Comparison of ENCODE assay signal across 15 mouse cellular contexts in the genomic region with DNA sequence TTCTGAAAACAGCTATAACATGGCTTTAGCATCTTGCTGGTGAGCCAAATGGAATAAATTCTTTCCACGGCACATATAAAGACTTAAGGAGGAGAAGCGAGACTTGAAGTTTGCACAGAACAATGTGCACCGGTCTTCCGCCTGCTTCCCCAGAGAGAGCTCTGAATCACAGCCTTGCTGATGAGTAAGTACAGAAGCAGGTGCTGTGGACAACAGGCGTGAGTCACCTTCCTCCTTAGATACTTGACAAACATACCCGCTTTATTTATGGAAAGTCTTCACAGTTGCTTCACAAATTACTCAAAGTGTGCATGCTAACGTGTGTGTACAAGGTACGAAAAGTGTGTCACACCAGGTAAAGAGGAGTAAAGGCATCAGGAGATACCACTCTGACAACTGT. TPM values are rescaled to one million over a fixed set of nuclear protein-coding genes. Genes with fewer than 3 reads are reported as not detected.
DNase-seq lines count a peak whose midpoint lies in the region; ATAC-seq and TF ChIP-seq lines count a peak whose summit lies in the region.
"Had no signal": no experiment of that assay in that cellular context is flagged by ENCODE, and none has a peak within 500 bp of the region (broad histone marks: within the 10 kb centered on the region; RNA-seq: fewer than 3 reads in every experiment).

No protein-coding gene starts in this region.

- H3K4me3 ChIP-seq in heart, embryonic 13.5 days = no peak overlapping the region
- no peak overlapping the region for H3K4me3 ChIP-seq in stomach, postnatal 0 days (ENCODE audit: low read depth, low read length)
- H3K4me3 ChIP-seq in kidney, embryonic 14.5 days (ENCODE audit: low read length) = no peak overlapping the region
- H3K4me3 ChIP-seq: hindbrain, embryonic 10.5 days; limb, embryonic 12.5 days had no signal

- in situ Hi-C loops in Patski (cut with MboI; ENCODE audit: low pct_unique_long_range_greater_than_20kb) = no loop called here

- peaks cover 81% of the 10 kb centered on the region for H3K4me1 ChIP-seq in heart, embryonic 13.5 days
- no peaks in the 10 kb centered on the region; the same call in 1 of the 2 replicates for H3K4me1 ChIP-seq in stomach, postnatal 0 days (replicated peaks; ENCODE audit: control insufficient read depth, insufficient read depth)
- peaks cover 22% of the 10 kb centered on the region for H3K4me1 ChIP-seq in kidney, embryonic 14.5 days (ENCODE audit: control insufficient read depth, insufficient read depth, low read length)

- H3K9ac ChIP-seq in heart, embryonic 13.5 days = 0 out of 2 replicates have a peak overlapping the region, but pooled peaks have one; percentile 19
- no peak overlapping the region for H3K9ac ChIP-seq in stomach, postnatal 0 days (ENCODE audit: low read length)
- H3K9ac ChIP-seq in kidney, embryonic 14.5 days (ENCODE audit: low read depth, low read length) = no peak overlapping the region
- H3K9ac ChIP-seq: limb, embryonic 12.5 days; lung, embryonic 14.5 days had no signal

- no peak for ATAC-seq in heart, embryonic 13.5 days (ENCODE audit: extremely low read depth, insufficient number of reproducible peaks, low FRiP score, low TSS enrichment)
- ATAC-seq in Patski = peak; percentile 89
- ATAC-seq in stomach, postnatal 0 days (ENCODE audit: low FRiP score, low TSS enrichment) = peak; percentile 61
- ATAC-seq in kidney, embryonic 14.5 days (ENCODE audit: low FRiP score, low TSS enrichment) = no peak

- no peak for TF ChIP-seq EP300 in stomach, postnatal 0 days (optimal IDR thresholded peaks at IDR 0.05)

- CTCF ChIA-PET in Patski (lab: Charles Lee) = interaction anchor here (0.9 kb wide), 1 partner anchor 55 kb away, joined by 3 read pairs; no protein-coding TSS in a partner anchor

- no peaks in the 10 kb centered on the region for H3K27me3 ChIP-seq in heart, embryonic 13.5 days (replicated peaks)
- H3K27me3 ChIP-seq in Patski = no peaks in the 10 kb centered on the region
- no peaks in the 10 kb centered on the region for H3K27me3 ChIP-seq in stomach, postnatal 0 days (ENCODE audit: control insufficient read depth, insufficient read depth, low read length)
- no peaks in the 10 kb centered on the region for H3K27me3 ChIP-seq in kidney, embryonic 14.5 days (ENCODE audit: control insufficient read depth, insufficient read depth, low read length)
- H3K27me3 ChIP-seq: limb, embryonic 12.5 days had no signal

- H3K4me2 ChIP-seq in heart, embryonic 13.5 days = no peak overlapping the region
- H3K4me2 ChIP-seq in stomach, postnatal 0 days (replicated peaks; ENCODE audit: low read depth) = no peak overlapping the region
- H3K4me2 ChIP-seq in kidney, embryonic 14.5 days (replicated peaks; ENCODE audit: low read depth, low read length) = no peak overlapping the region
- H3K4me2 ChIP-seq: limb, embryonic 12.5 days; lung, embryonic 14.5 days; midbrain, embryonic 11.5 days had no signal

- POLR2A ChIA-PET in Patski (lab: Charles Lee) = interaction anchor here (0.7 to 1.1 kb wide), 2 partner anchors 9 to 18 kb away, joined by 3 read pairs; no protein-coding TSS in a partner anchor

- peaks cover 23% of the 10 kb centered on the region for H3K36me3 ChIP-seq in heart, embryonic 13.5 days
- H3K36me3 ChIP-seq in stomach, postnatal 0 days (ENCODE audit: control insufficient read depth, insufficient read depth, low read length) = no peaks in the 10 kb centered on the region
- peaks cover 3% of the 10 kb centered on the region; the same call in 1 of the 2 replicates for H3K36me3 ChIP-seq in kidney, embryonic 14.5 days (ENCODE audit: control insufficient read depth, insufficient read depth, low read length)
- H3K36me3 ChIP-seq: G1E; hindbrain, embryonic 10.5 days; limb, embryonic 12.5 days had no signal

- DNase-seq in heart, adult 8-10 months (ENCODE audit: low spot score) = no peak
- DNase-seq in right cerebral cortex, adult 18-20 months = peak; percentile 78
- no peak for DNase-seq in right cerebral cortex, postnatal 10 days (ENCODE audit: low spot score in 2 of 2)
- no peak for DNase-seq in Patski (ENCODE audit: low read depth, low spot score)
- no peak for DNase-seq in stomach, postnatal 0 days (ENCODE audit: low spot score)
- DNase-seq: gastrocnemius, postnatal 10 days; kidney, adult 18-20 months; thymus, postnatal 36 days had no signal

- no peak overlapping the region for H3K27ac ChIP-seq in heart, embryonic 13.5 days (replicated peaks)
- H3K27ac ChIP-seq in stomach, postnatal 0 days (replicated peaks) = peak overlapping the region; percentile 35; the same call in 1 of the 2 replicates
- no peak overlapping the region for H3K27ac ChIP-seq in kidney, embryonic 14.5 days (ENCODE audit: low read depth, low read length)
- H3K27ac ChIP-seq: hindbrain, embryonic 10.5 days; limb, embryonic 12.5 days had no signal

- no peak for TF ChIP-seq CTCF in Patski (IDR thresholded peaks at IDR 0.05)
- no peak for TF ChIP-seq CTCF in stomach, postnatal 0 days (IDR thresholded peaks at IDR 0.05; ENCODE audit: low read depth)

- H3K9me3 ChIP-seq in heart, embryonic 13.5 days = no peaks in the 10 kb centered on the region
- H3K9me3 ChIP-seq in stomach, postnatal 0 days (ENCODE audit: control insufficient read depth, low read length) = no peaks in the 10 kb centered on the region
- H3K9me3 ChIP-seq in kidney, embryonic 14.5 days (ENCODE audit: control insufficient read depth, low read length) = no peaks in the 10 kb centered on the region
- H3K9me3 ChIP-seq: G1E; hindbrain, embryonic 10.5 days; limb, embryonic 12.5 days had no signal

- 71% methylated on average over 8 of the region's 8 CpGs for WGBS in heart, embryonic 13.5 days
- 65% methylated on average over 8 of the region's 8 CpGs for WGBS in stomach, postnatal 0 days
- 88% methylated on average over 8 of the region's 8 CpGs for WGBS in kidney, embryonic 14.5 days

RNA-seq across cellular contexts. Expression of a gene that starts 59.5 kb away (rescaled TPM):
- 164 TPM in 2 replicates for polyA plus RNA-seq in heart, embryonic 13.5 days (2015; fragmentation: Nextera tagmentation; extraction: Ambion mirVana)
- total RNA-seq in heart, adult 8-10 months (2022) = 100 to 1,000 TPM; 136 to 221 (median 183) TPM
- 336 TPM for polyA plus RNA-seq in Patski (2021)
- 96.3 and 99.0 TPM in 2 replicates for polyA plus RNA-seq in stomach, postnatal 0 days (2015; fragmentation: Nextera tagmentation; extraction: Ambion mirVana)
- polyA plus RNA-seq in kidney, embryonic 14.5 days (2014; fragmentation: Nextera tagmentation; extraction: Ambion mirVana) = 169 and 322 TPM in 2 replicates
- polyA plus RNA-seq: G1E had no signal

RNA-seq across cellular contexts. Expression of a gene that starts 59.5 kb away (rescaled TPM):
- 66.9 and 71.5 TPM in 2 replicates for polyA plus RNA-seq in heart, embryonic 13.5 days (2015; fragmentation: Nextera tagmentation; extraction: Ambion mirVana)
- 100 to 1,000 TPM in 3 of 4 experiments, 10 to 100 TPM in 1; 93.1 to 141 (median 113) TPM for total RNA-seq in heart, adult 8-10 months (2022)
- polyA plus RNA-seq in Patski (2021) = 206 TPM
- 43.4 and 47.2 TPM in 2 replicates for polyA plus RNA-seq in stomach, postnatal 0 days (2015; fragmentation: Nextera tagmentation; extraction: Ambion mirVana)
- 45.1 and 82.2 TPM in 2 replicates for polyA plus RNA-seq in kidney, embryonic 14.5 days (2014; fragmentation: Nextera tagmentation; extraction: Ambion mirVana)
- polyA plus RNA-seq: G1E had no signal

Comparison
In these comparisons a context has a peak if more than half of its experiments do, and no peak if none do; other contexts are left out.
1. ATAC-seq: peak in Patski (single experiment) and stomach, postnatal 0 days (single experiment); none in heart, embryonic 13.5 days (single experiment) and kidney, embryonic 14.5 days (single experiment).